ENCODE assay signal across 7 mouse cellular contexts in genomic region chr15:83602372-83603045, GRCm38 (mm10). TPM values are rescaled to one million over a fixed set of nuclear protein-coding genes. Genes with fewer than 3 reads are reported as not detected.
DNase-seq lines count a peak whose midpoint lies in the region; ATAC-seq lines count a peak whose summit lies in the region.

No protein-coding gene starts in this region.

- DNase-seq in adrenal gland, postnatal 10 days, result peak; percentile 45
- DNase-seq in kidney, adult 9 months, result peak; percentile 47
- peak; percentile 89 for DNase-seq in naive thymus-derived CD4-positive, alpha-beta T cell, adult 2 months (ENCODE audit: low read depth)
- DNase-seq in cerebellum, adult 9-11 months, result no peak
- no peak for DNase-seq in forebrain, embryonic 14.5 days (ENCODE audit: low spot score)
- DNase-seq in c-Kit-positive CD71-positive TER-119-positive erythroid progenitor cells, embryonic 14.5 days (ENCODE audit: low spot score), result no peak

- ATAC-seq in CD4-positive, CD25-positive, alpha-beta regulatory T cell, adult 4 months, result peak; percentile 91
- no peak for ATAC-seq in forebrain, embryonic 14.5 days

- 80% methylated on average over 13 of the region's 13 CpGs for WGBS in forebrain, embryonic 14.5 days

- H3K9ac ChIP-seq in forebrain, embryonic 14.5 days (ENCODE audit: low read length), result no peak overlapping the region

- H3K4me2 ChIP-seq in forebrain, embryonic 14.5 days (ENCODE audit: low read length), result no peak overlapping the region

- H3K4me3 ChIP-seq in forebrain, embryonic 14.5 days (ENCODE audit: low read depth, low read length), result no peak overlapping the region

- no peaks in the 10 kb centered on the region for H3K36me3 ChIP-seq in forebrain, embryonic 14.5 days (ENCODE audit: control insufficient read depth, insufficient read depth, low read length)

- H3K9me3 ChIP-seq in forebrain, embryonic 14.5 days (replicated peaks; ENCODE audit: control insufficient read depth, low read length), result no peaks in the 10 kb centered on the region

- H3K27ac ChIP-seq in forebrain, embryonic 14.5 days (ENCODE audit: low read depth, low read length), result no peak overlapping the region

- H3K4me1 ChIP-seq in forebrain, embryonic 14.5 days (ENCODE audit: control insufficient read depth, insufficient read depth, low read length), result no peaks in the 10 kb centered on the region

- no peaks in the 10 kb centered on the region for H3K27me3 ChIP-seq in forebrain, embryonic 14.5 days (replicated peaks; ENCODE audit: control insufficient read depth, insufficient read depth, low read length)

RNA-seq across cellular contexts. Expression of gene Ttll12, which starts 7.6 kb away (rescaled TPM):
- 10 to 100 TPM in 1 of 2 experiments, 1 to 10 TPM in 1; 9.0 to 12.2 TPM for polyA plus RNA-seq in CD4-positive, CD25-positive, alpha-beta regulatory T cell, adult 4 months (2017; shearing (Covaris generic))
- 10 to 100 TPM; 19.0 to 21.1 TPM for total RNA-seq in adrenal gland, postnatal 10 days (2021)
- polyA plus RNA-seq in forebrain, embryonic 14.5 days (2014; fragmentation: Nextera tagmentation; extraction: Ambion mirVana), result 40.5 and 43.0 TPM in 2 replicates

RNA-seq across cellular contexts. Expression of gene Mcat, which starts 38.9 kb away (rescaled TPM):
- 1 to 10 TPM; 2.3 to 3.2 TPM for polyA plus RNA-seq in CD4-positive, CD25-positive, alpha-beta regulatory T cell, adult 4 months (2017; shearing (Covaris generic))
- 10 to 100 TPM; 43.1 to 49.3 TPM for total RNA-seq in adrenal gland, postnatal 10 days (2021)
- polyA plus RNA-seq in forebrain, embryonic 14.5 days (2014; fragmentation: Nextera tagmentation; extraction: Ambion mirVana), result 38.1 and 40.1 TPM in 2 replicates

RNA-seq across cellular contexts. Expression of gene Tspo, which starts 39.1 kb away (rescaled TPM):
- polyA plus RNA-seq in CD4-positive, CD25-positive, alpha-beta regulatory T cell, adult 4 months (2017; shearing (Covaris generic)), result 100 to 1,000 TPM; 259 to 323 TPM
- 100 to 1,000 TPM; 298 to 316 TPM for total RNA-seq in adrenal gland, postnatal 10 days (2021)
- polyA plus RNA-seq in forebrain, embryonic 14.5 days (2014; fragmentation: Nextera tagmentation; extraction: Ambion mirVana), result 13.2 and 18.4 TPM in 2 replicates

Comparison
In these comparisons a context has a peak if more than half of its experiments do, and no peak if none do; other contexts are left out.
1. DNase-seq: peak in adrenal gland, postnatal 10 days (single experiment), kidney, adult 9 months (single experiment) and naive thymus-derived CD4-positive, alpha-beta T cell, adult 2 months (single experiment); none in cerebellum, adult 9-11 months (single experiment), forebrain, embryonic 14.5 days (single experiment) and c-Kit-positive CD71-positive TER-119-positive erythroid progenitor cells, embryonic 14.5 days (single experiment).
2. RNA of gene Tspo, which starts 39.1 kb away (polyA plus RNA-seq): 259 to 323 TPM in CD4-positive, CD25-positive, alpha-beta regulatory T cell, adult 4 months; 13.2 to 18.4 TPM in forebrain, embryonic 14.5 days; every median in the first group is over 10 times any median in the second.